Mouse (Mus musculus): ENCODE results near the gene Bmp4.

- TF ChIP-seq CTCF (IDR thresholded peaks at IDR 0.05; ENCODE audit: extremely low read depth, insufficient read depth, low read length) (no peak), POLR2A (IDR thresholded peaks at IDR 0.05; ENCODE audit: extremely low read depth, insufficient read depth, low read length) (no peak)
Measured at GRCm38 (mm10) chr14:46357696-46358095, 32.8 kb downstream of the Bmp4 start.
